Mouse (Mus musculus): ENCODE results near the gene Il22ra1. TPM values are rescaled to one million over a fixed set of nuclear protein-coding genes. Genes with fewer than 3 reads are reported as not detected.
A peak's percentile ranks its signal among the peaks of the same experiment; 100 is the strongest.

Il22ra1 gene
- total RNA-seq, 2 experiments from 2014 or later, result not detected

- ATAC-seq (replicated peaks; ENCODE audit: poor library complexity), result no peak
Measured at GRCm38 (mm10) chr4:135730951-135731350, 3.0 kb downstream of the Il22ra1 start.

DNA sequence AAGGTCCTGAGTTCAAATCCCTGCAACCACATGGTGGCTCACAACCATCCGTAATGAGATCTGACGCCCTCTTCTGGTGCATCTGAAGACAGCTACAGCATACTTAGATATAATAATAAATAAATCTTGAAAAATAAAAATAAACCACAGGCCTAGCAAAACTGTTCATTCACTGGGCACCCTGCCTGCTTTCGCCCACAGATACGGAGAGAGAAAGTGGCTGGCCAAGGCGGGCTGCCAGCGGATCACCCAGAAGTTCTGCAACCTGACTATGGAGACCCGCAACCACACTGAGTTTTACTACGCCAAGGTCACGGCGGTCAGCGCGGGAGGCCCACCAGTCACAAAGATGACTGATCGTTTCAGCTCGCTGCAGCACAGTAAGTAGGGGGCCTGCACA, 5.9 kb downstream of the Il22ra1 start:
- no peak for ATAC-seq (replicated peaks; ENCODE audit: poor library complexity)

DNA sequence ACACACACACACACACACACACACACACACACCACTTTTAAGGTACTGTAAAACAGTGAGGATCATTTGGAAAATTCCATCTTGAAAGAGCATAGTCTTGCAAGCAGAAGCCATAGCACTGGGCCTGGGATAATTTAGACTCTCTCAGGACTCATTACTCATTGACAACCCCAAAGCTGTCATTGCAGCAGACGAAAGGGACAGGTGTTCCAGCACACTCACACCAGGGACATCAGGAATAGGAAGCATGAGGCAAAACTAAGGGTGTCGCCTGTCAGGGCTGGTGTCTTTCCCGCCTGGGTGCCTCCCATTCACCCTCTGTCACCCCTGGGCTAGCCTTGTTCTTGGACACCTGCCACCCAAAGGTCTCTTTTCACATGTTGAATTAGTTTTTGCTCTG, 8.9 kb downstream of the Il22ra1 start:
- no peak for ATAC-seq (replicated peaks; ENCODE audit: poor library complexity)

GRCm38 (mm10) chr4:135738237-135738636, 10.3 kb downstream of the Il22ra1 start:
- ATAC-seq (replicated peaks; ENCODE audit: poor library complexity), result no peak

DNA sequence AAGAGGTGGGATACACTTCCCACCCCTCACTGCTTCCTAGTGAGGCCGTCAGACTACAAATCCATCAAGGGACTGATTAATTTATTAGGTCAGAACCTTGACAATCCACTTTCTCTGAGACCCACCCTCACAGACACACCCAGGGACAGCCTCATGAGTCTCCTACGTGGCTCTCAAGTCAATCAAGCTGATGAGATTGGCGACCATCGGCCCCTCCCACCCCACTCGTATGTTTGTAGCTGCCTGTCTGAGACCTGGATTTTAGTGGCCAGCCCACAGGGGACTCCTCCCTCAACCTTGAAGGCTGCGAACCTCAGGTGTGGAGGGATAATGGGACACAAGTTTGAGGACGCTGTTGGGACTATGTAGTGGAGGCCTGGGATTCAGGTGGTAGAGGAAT, 11.2 kb downstream of the Il22ra1 start:
- ATAC-seq (replicated peaks; ENCODE audit: poor library complexity), result no peak

DNA sequence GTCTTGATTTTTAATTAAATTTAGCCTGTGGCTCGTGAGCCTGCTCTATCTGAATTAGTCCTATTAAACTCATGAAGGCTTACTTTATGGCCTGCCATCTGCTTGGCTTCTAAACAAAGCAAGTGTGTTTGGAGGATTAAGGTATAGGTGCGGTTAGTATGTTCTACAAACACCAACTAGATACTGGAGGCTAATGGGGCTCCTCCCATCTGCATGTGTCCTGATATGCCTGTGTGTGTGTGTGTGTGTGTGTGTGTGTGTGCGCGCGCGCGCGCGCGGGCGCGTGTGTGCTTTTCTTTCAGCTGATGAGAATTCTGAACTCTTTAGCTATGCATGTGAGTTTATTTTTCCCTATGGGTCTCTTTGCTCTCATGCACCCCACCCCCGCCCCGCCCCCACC, 11.7 kb downstream of the Il22ra1 start:
- peak; percentile 96 for ATAC-seq (replicated peaks; ENCODE audit: poor library complexity)

- no peak for ATAC-seq (replicated peaks; ENCODE audit: poor library complexity)
Measured at GRCm38 (mm10) chr4:135743520-135743919, 15.5 kb downstream of the Il22ra1 start.

DNA sequence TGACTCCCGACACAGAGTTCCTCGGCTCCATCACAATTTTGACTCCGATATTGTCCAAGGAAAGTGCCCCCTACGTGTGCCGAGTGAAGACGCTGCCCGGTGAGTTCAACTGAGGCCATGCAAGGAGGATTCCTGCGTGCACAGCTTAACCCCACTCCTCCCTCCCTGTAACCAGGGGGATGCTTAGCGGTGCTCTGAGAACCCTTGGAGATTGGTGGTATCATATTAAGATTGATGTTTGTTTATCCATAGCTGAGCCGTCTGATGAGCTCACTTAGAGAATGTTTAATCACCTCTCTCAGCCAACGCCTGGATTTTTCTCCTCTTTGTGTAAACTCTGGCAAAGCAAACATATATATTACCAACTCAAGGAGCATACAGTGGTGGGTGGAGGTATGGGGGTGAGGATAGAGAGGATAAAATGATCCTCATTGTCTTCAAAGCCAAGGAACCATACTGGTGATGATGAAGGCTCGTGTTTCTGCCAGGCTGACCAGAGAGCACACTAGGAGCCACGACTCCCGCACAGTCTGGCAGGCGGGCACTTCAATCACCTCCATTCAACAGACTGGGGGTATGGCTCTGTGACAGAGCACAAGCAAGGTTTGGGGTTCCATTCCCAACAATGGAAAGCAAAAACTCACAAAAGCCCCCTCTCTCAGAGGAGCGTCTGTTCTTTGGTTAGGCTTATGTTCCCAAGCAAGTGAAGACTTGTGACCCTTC, 16.9 kb downstream of the Il22ra1 start:
- ATAC-seq (replicated peaks; ENCODE audit: poor library complexity), result no peak

DNA sequence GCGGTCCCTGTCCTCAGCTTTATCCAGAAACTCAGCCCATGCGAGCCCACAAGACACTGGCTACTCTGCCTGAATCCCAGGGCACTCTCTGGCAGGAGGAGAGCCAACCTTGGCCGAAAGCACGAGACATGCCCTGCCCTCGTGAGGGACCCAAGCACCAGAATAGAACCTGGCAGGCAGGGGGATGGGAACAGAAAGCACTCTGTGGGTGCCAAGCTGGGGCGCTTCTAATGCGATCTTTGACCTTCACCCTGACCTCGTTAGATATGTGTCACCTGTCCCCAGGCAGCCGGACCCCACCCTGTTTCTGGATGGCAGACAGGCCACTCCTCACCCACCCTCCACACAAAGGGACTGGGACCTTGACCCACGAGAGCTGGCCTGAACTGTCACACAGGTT, 17.6 kb downstream of the Il22ra1 start:
- ATAC-seq (replicated peaks; ENCODE audit: poor library complexity), result no peak

GRCm38 (mm10) chr4:135750896-135751295, 22.9 kb downstream of the Il22ra1 start:
- ATAC-seq (replicated peaks; ENCODE audit: poor library complexity), result no peak

GRCm38 (mm10) chr4:135752106-135752778, 24.3 kb downstream of the Il22ra1 start:
- ATAC-seq (replicated peaks; ENCODE audit: poor library complexity), result no peak

DNA sequence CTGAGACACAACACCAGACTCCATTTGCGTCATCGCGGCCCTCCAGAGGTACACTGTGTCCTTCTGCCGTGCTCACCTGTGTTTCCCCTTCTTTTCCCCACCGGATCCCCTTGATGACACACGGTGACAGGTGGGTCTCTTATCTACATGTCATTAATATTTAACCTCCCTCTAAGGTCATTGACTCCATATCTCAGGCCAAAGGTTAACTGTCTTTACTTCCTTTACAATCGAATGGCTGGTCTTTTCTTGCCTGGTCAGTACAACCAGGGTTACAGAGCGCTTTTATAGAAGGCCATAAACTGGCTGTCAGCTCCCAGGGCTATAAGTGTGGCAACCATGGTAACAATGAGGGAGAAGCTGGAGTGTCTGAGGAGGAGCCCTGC, 24.8 kb downstream of the Il22ra1 start:
- no peak for ATAC-seq (replicated peaks; ENCODE audit: poor library complexity)

DNA sequence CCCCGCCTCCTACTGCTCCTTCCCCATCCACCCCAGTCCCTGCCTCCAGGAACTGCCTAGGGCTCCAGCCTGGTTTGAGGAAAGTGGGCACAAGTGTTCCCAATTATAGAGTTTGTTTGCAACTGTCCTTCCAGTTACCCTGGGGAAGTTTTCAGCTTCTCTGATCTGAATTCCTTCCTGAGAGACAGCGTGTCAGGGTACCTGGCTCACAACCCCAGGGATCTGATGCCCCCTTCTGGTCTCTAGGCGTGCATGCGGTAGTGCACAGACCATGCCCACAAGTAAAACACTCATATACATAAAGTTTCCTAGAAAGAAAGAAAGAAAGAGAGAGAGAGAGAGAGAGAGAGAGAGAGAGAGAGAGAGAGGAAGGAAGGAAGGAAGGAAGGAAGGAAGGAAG, 30.4 kb downstream of the Il22ra1 start:
- peak; percentile 54; the same call in 1 of the 2 replicates for ATAC-seq (replicated peaks; ENCODE audit: poor library complexity)

GRCm38 (mm10) chr4:135758825-135759224, 30.9 kb downstream of the Il22ra1 start:
- ATAC-seq (replicated peaks; ENCODE audit: poor library complexity), result no peak

DNA sequence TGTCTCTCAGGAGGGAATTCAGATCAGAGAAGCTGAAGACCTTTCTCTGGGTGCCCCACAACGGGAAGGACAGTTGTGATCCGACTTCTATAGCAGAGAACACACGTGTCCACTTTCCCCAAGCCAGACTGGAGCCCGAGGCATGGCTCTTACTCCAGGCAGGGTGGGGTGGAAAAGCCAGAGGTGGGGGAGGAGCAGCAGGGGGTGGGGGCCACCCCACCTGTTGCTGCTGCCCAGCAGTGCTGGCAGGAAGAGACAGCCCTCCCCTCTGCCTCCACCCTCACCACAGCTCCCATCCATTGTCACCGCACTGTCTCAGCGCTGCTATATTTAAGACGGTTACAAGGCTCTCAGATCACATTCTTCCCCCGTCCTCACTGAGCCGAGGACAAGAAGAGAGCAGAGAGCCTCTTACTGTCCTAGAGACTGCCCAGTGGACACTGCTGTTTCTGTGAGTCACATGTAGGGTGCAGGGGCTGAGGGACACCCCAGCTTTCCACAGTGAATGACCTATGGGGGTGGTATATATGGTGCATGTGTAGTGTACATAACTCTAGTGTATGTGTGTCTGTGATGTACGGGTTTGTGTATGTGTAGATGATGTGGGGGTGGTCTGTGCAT, 31.5 kb downstream of the Il22ra1 start, which contains the start of gene Myom3:
TSS of gene Myom3 (plus strand) at position 360 of the 621 bp plus-strand sequence.
- ATAC-seq (replicated peaks; ENCODE audit: poor library complexity), result no peak

GRCm38 (mm10) chr4:135761048-135761447, 33.1 kb downstream of the Il22ra1 start:
- ATAC-seq (replicated peaks; ENCODE audit: poor library complexity), result no peak

DNA sequence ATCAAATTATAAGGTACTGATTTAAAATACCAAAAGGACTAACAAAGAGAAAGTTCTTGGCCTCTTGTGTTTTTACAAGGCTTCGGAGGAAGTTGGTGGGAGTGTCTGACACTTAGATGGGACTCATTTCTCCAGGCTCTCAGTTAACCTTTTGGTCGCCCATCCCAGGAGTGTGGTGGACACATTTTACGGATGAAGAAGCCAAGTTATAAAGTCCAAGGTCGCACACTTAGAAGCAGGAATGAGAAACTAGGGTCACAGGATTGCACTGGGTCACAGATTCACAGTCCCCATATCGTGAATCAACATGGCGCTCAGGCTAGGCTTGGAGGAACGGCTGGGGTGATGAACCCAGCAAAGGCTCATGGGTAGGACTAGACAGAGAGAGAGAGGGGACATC, 33.6 kb downstream of the Il22ra1 start:
- no peak for ATAC-seq (replicated peaks; ENCODE audit: poor library complexity)

DNA sequence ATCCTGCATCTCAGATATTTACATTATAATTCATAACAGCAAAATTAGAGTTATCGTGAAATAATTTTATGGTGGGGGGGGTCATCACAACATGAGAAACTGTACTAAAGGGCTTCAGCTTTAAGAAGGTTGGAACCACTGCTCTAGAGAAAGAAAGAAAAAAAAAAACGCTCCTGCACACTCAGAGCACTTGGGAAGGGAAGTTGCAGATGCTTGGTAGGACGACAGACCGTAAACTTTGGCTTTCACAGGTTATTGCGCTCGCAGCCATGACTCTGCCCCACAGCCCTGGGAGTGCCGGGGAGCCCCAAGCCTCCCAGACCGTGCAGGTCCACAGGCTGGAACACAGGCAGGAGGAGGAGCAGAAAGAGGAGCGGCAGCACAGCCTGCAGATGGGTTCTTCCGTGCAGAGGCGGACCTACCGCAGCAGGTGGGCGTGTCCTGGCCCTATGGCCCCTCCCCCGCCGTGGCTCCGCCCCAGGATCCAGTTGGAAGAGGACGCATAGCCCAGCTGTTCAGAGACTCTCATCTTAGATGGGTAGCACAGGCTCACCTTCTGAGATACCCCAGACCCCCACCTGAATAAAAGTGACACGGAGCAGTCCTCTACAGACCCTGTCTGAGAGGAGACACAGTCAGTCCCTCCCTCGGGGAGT, 34.4 kb downstream of the Il22ra1 start:
- peak; percentile 95 for ATAC-seq (replicated peaks; ENCODE audit: poor library complexity)

DNA sequence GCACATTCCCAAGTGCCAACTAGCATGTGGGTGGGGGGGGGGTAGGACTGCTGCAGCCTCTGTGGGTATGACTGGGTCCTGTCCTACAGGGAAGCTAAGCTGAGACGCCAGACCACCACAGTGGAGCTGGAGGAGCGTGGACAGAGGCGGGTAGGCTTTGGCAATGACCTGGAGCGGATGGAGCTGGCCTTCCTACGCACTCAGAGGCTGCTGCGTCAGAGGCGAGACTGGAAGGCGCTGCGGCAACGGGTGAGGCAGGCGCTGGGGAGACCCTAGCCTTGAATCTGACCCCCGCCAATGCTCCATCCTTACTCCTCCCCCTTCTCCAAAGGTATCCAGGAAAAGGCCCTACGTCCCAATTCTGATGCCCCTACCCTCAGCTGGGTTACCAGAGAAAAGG, 36.7 kb downstream of the Il22ra1 start:
- ATAC-seq (replicated peaks; ENCODE audit: poor library complexity), result no peak

DNA sequence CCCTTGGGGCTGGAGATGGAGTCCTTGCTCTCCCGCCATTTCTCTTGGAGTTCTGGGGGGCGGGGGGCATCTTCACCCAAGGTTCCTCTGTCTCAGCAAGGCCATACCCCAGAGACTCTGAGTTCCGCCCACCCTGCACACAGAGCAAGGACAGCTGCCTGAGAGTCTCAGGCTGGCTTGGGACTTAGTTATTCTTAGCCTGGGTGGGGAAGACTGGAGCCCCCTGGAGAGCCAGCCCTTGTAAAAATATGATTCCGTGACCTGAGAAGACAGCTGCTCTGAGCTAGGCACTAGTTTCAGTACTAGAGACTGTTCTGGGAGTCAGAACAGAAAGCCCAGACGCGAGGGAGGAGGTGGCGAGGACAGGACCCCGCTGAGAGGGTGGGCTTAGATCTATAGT, 37.7 kb downstream of the Il22ra1 start:
- ATAC-seq (replicated peaks; ENCODE audit: poor library complexity), result no peak

- ATAC-seq (replicated peaks; ENCODE audit: poor library complexity), result no peak
Measured at GRCm38 (mm10) chr4:135766976-135767375, 39.0 kb downstream of the Il22ra1 start.

Measured in megakaryocyte progenitor cell, adult 5-6 weeks (primary cell).